Mouse (Mus musculus) MEL (cell line): ENCODE results near the gene Trappc12. TPM values are rescaled to one million over a fixed set of nuclear protein-coding genes. Genes with fewer than 3 reads are reported as not detected.

Experiments used
- DNase-seq: peaks from one replicate; pipeline ENCODE4 v3.0.0; 2011; ENCODE audit warnings: low read depth, low spot score
- H3K27ac ChIP-seq: 2 replicates; pipeline ENCODE4 v1.5.1; 2012; ENCODE audit warnings: low read depth, mild to moderate bottlenecking, control low read depth, low read length, moderate library complexity; ENCODE audit not compliant: control insufficient read depth
- H3K27me3 ChIP-seq, 2 experiments: fragments of 150-350 bp in 1 of 2; sonication (generic) in 1 of 2; 2 replicates each; pipeline ENCODE4 v1.6.1; 2012; ENCODE audit warnings: low read length in 2 of 2, mild to moderate bottlenecking in 2 of 2, improper control_type of control experiment in 1 of 2, moderate library complexity in 1 of 2; ENCODE audit not compliant: insufficient read depth in 2 of 2, control insufficient read depth in 1 of 2
- H3K36me3 ChIP-seq, 2 experiments: 2 replicates each; pipeline ENCODE4 v1.6.1; 2012 to 2014; ENCODE audit warnings: low read length in 2 of 2, improper control_type of control experiment in 1 of 2, inconsistent platforms in 1 of 2, mild to moderate bottlenecking in 1 of 2; ENCODE audit not compliant: insufficient read depth in 2 of 2, control insufficient read depth in 1 of 2
- H3K4me1 ChIP-seq, 2 experiments: fragments of 150-350 bp in 1 of 2; sonication (generic) in 1 of 2; 2 replicates each; pipeline ENCODE4 v1.6.1; 2012; ENCODE audit warnings: low read length in 2 of 2, improper control_type of control experiment in 1 of 2, mild to moderate bottlenecking in 1 of 2; ENCODE audit not compliant: insufficient read depth in 2 of 2, control insufficient read depth in 1 of 2
- H3K4me3 ChIP-seq, 2 experiments: fragments of 150-350 bp in 1 of 2; sonication (generic) in 1 of 2; 2 replicates each; pipeline ENCODE4 v1.5.1; 2012; ENCODE audit warnings: low read depth in 2 of 2, low read length in 2 of 2, mild to moderate bottlenecking in 2 of 2, moderate library complexity in 2 of 2, control low read depth in 1 of 2, improper control_type of control experiment in 1 of 2; ENCODE audit not compliant: control insufficient read depth in 1 of 2, insufficient read depth in 1 of 2
- H3K79me2 ChIP-seq: 2 replicates; pipeline ENCODE4 v1.6.1; 2012; ENCODE audit warnings: mild to moderate bottlenecking, low read length, moderate library complexity; ENCODE audit not compliant: control insufficient read depth, poor library complexity, insufficient read depth
- H3K9ac ChIP-seq: 2 replicates; pipeline ENCODE4 v1.6.1; 2012; ENCODE audit warnings: low read depth, mild to moderate bottlenecking, control low read depth, low read length, moderate library complexity; ENCODE audit not compliant: control insufficient read depth, poor library complexity, severe bottlenecking
- H3K9me3 ChIP-seq: fragments of 150-350 bp; sonication (generic); replicated peaks from 2 replicates; pipeline ENCODE4 v1.6.1; 2012; ENCODE audit warnings: mild to moderate bottlenecking, low read length, improper control_type of control experiment, moderate library complexity; ENCODE audit not compliant: insufficient read depth
- CHD1 ChIP-seq: IDR thresholded peaks from 2 replicates; pipeline ENCODE4 v1.6.1; 2012; ENCODE audit warnings: low read depth, mild to moderate bottlenecking, inconsistent platforms, low read length, improper control_type of control experiment
- CHD2 ChIP-seq: IDR thresholded peaks from 2 replicates; pipeline ENCODE4 v1.6.1; 2011; ENCODE audit warnings: low read length, improper control_type of control experiment
- CTCF ChIP-seq, 3 experiments: IDR thresholded peaks in 2 of 3; conservative IDR thresholded peaks in 1 of 3; 2 replicates each; pipeline ENCODE4 v1.5.1; 2011 to 2012; ENCODE audit warnings: low read length in 3 of 3, low read depth in 2 of 3, mild to moderate bottlenecking in 2 of 3, improper control_type of control experiment in 1 of 3, inconsistent platforms in 1 of 3, mixed read lengths in 1 of 3, moderate library complexity in 1 of 3; ENCODE audit not compliant: control insufficient read depth in 1 of 3, insufficient read depth in 1 of 3, poor library complexity in 1 of 3, severe bottlenecking in 1 of 3
- ELF1 ChIP-seq: IDR thresholded peaks from 2 replicates; pipeline ENCODE4 v1.6.1; 2014; ENCODE audit warnings: low read depth, mild to moderate bottlenecking, inconsistent platforms, low read length, improper control_type of control experiment, moderate library complexity
- GATA1 ChIP-seq: IDR thresholded peaks from 2 replicates; pipeline ENCODE4 v1.6.1; 2011; ENCODE audit warnings: low read depth, low read length, improper control_type of control experiment
- HCFC1 ChIP-seq: IDR thresholded peaks from 2 replicates; pipeline ENCODE4 v1.6.1; 2012; ENCODE audit warnings: low read depth, mild to moderate bottlenecking, inconsistent platforms, low read length, improper control_type of control experiment, moderate library complexity
- KAT2A ChIP-seq: conservative IDR thresholded peaks from 2 replicates; pipeline ENCODE4 v1.6.1; 2012; ENCODE audit warnings: low read depth, low read length, improper control_type of control experiment, inconsistent platforms
- MAFK ChIP-seq: IDR thresholded peaks from 2 replicates; pipeline ENCODE4 v1.6.1; 2011; ENCODE audit warnings: low read depth, mild to moderate bottlenecking, low read length, improper control_type of control experiment, borderline replicate concordance
- MAX ChIP-seq: IDR thresholded peaks from 2 replicates; pipeline ENCODE4 v1.6.1; 2011; ENCODE audit warnings: low read length, improper control_type of control experiment
- MYB ChIP-seq: IDR thresholded peaks from 2 replicates; pipeline ENCODE4 v1.6.1; 2011; ENCODE audit warnings: mild to moderate bottlenecking, low read depth, low read length, improper control_type of control experiment
- MYC ChIP-seq: IDR thresholded peaks from 2 replicates; pipeline ENCODE4 v1.6.1; 2011; ENCODE audit warnings: low read depth, mild to moderate bottlenecking, low read length, improper control_type of control experiment, moderate library complexity
- NELFE ChIP-seq: IDR thresholded peaks from 2 replicates; pipeline ENCODE4 v1.6.1; 2011; ENCODE audit warnings: low read depth, low read length, improper control_type of control experiment
- POLR2A ChIP-seq, 2 experiments: IDR thresholded peaks; 2 replicates each; pipeline ENCODE4 v1.6.1; 2011 to 2012; ENCODE audit warnings: low read length in 2 of 2, mild to moderate bottlenecking in 2 of 2, control low read depth in 1 of 2, improper control_type of control experiment in 1 of 2, low read depth in 1 of 2, moderate library complexity in 1 of 2; ENCODE audit not compliant: control insufficient read depth in 1 of 2, insufficient read depth in 1 of 2, poor library complexity in 1 of 2
- RAD21 ChIP-seq: IDR thresholded peaks from 2 replicates; pipeline ENCODE4 v1.6.1; 2011; ENCODE audit warnings: mild to moderate bottlenecking, low read depth, low read length, improper control_type of control experiment
- RCOR1 ChIP-seq: IDR thresholded peaks from 2 replicates; pipeline ENCODE4 v1.6.1; 2012; ENCODE audit warnings: low read depth, mild to moderate bottlenecking, inconsistent platforms, low read length, improper control_type of control experiment
- SIN3A ChIP-seq: IDR thresholded peaks from 2 replicates; pipeline ENCODE4 v1.6.1; 2012; ENCODE audit warnings: low read length, improper control_type of control experiment, inconsistent platforms
- SMC3 ChIP-seq: IDR thresholded peaks from 2 replicates; pipeline ENCODE4 v1.6.1; 2011; ENCODE audit warnings: low read depth, low read length, improper control_type of control experiment
- TBP ChIP-seq: IDR thresholded peaks from 2 replicates; pipeline ENCODE4 v1.8.0; 2011; ENCODE audit warnings: low read depth, low read length, improper control_type of control experiment
- USF2 ChIP-seq, 2 experiments: IDR thresholded peaks; 2 replicates each; pipeline ENCODE4 v1.6.1; 2011 to 2012; ENCODE audit warnings: improper control_type of control experiment in 2 of 2, low read length in 2 of 2, borderline replicate concordance in 1 of 2, inconsistent platforms in 1 of 2, low read depth in 1 of 2, mild to moderate bottlenecking in 1 of 2; ENCODE audit not compliant: insufficient read depth in 1 of 2
- ZKSCAN1 ChIP-seq: IDR thresholded peaks from 2 replicates; pipeline ENCODE4 v1.6.1; 2012; ENCODE audit warnings: low read depth, mild to moderate bottlenecking, inconsistent platforms, low read length, improper control_type of control experiment, moderate library complexity
- ZMIZ1 ChIP-seq: IDR thresholded peaks from 2 replicates; pipeline ENCODE4 v1.6.1; 2012; ENCODE audit warnings: low read depth, mild to moderate bottlenecking, inconsistent platforms, low read length, improper control_type of control experiment, moderate library complexity
- polyA plus RNA-seq, 2 experiments: library from polyadenylated mRNA; stranded (reverse) in 1 of 2; unstranded in 1 of 2; fragments of >175 nt in 1 of 2; fragments of >200 nt in 1 of 2; gene quantifications; 2 replicates each; pipeline versions ENCODE4 v1.2.1 to v1.2.4; 2012; ENCODE audit warnings: low replicate concordance in 2 of 2, low read depth in 1 of 2; ENCODE audit not compliant: insufficient read length in 2 of 2, insufficient read depth in 1 of 2, missing spikeins in 1 of 2
- total RNA-seq: library from RNA; depleted of rRNA; stranded (reverse); fragments of 300-350 nt; gene quantifications from 2 replicates; pipeline ENCODE4 v1.2.3, GENCODE M21; 2012

Trappc12 gene
- total and polyA plus RNA-seq, 3 experiments: 31.1 to 35.1 TPM; not detected in 1

DNA sequence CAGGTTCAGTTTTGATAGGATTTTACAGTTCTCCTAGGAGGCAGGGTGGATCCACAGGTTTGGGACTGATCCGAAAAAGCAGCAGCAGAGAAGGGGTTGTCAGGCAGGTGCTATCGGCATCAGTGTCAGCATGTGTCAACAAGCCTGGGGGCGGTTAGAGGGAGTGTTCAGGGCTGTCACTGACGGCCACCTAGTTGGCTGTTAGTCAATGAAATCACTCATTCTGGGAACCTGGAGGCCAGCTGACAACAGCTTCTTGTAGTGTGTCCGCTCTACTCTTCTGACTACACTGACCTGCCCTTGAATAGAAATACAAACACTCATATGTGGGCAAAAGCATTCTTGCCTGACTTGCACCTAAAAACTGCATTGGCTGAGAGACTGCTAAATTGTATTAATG is 51.2 kb downstream of the Trappc12 start:
- no peaks in the 10 kb centered on the region for H3K27me3 ChIP-seq
- no peaks in the 10 kb centered on the region for H3K79me2 ChIP-seq
- H3K36me3 ChIP-seq: peaks cover 0 to 2% of the 10 kb centered on the region in 2 experiments; a peak in 1 of 4 replicates
- no peak overlapping the region for H3K27ac ChIP-seq
- H3K9me3 ChIP-seq: no peaks in the 10 kb centered on the region
- TF ChIP-seq CTCF (IDR thresholded peaks at IDR 0.05 in 2 of 3, conservative IDR thresholded peaks at IDR 0.05 in 1 of 3; ENCODE audit: control insufficient read depth in 1 of 3, insufficient read depth in 1 of 3, low read depth in 2 of 3, low read length in 3 of 3, poor library complexity in 1 of 3, severe bottlenecking in 1 of 3) (no peak), HCFC1 (no peak), USF2 (IDR thresholded peaks at IDR 0.05; ENCODE audit: borderline replicate concordance in 1 of 2, insufficient read depth in 1 of 2, low read depth in 1 of 2, low read length in 2 of 2) (no peak), CHD2 (no peak), GATA1 (no peak), ZMIZ1 (no peak), NELFE (no peak), MAFK (no peak), RCOR1 (no peak), KAT2A (no peak), CHD1 (no peak), MAX (no peak), MYB (no peak), SIN3A (no peak), MYC (no peak), TBP (no peak), RAD21 (no peak), ELF1 (no peak), ZKSCAN1 (no peak), POLR2A (IDR thresholded peaks at IDR 0.05; ENCODE audit: control insufficient read depth in 1 of 2, insufficient read depth in 1 of 2, low read depth in 1 of 2, low read length in 2 of 2, poor library complexity in 1 of 2) (no peak)
- TF ChIP-seq, all 39 proteins: peak for 0
- Histone ChIP-seq H3K4me3 (no peak overlapping the region), H3K9ac (no peak overlapping the region), H3K4me1 (no peaks in the 10 kb centered on the region)
- DNase-seq: no peak

DNA sequence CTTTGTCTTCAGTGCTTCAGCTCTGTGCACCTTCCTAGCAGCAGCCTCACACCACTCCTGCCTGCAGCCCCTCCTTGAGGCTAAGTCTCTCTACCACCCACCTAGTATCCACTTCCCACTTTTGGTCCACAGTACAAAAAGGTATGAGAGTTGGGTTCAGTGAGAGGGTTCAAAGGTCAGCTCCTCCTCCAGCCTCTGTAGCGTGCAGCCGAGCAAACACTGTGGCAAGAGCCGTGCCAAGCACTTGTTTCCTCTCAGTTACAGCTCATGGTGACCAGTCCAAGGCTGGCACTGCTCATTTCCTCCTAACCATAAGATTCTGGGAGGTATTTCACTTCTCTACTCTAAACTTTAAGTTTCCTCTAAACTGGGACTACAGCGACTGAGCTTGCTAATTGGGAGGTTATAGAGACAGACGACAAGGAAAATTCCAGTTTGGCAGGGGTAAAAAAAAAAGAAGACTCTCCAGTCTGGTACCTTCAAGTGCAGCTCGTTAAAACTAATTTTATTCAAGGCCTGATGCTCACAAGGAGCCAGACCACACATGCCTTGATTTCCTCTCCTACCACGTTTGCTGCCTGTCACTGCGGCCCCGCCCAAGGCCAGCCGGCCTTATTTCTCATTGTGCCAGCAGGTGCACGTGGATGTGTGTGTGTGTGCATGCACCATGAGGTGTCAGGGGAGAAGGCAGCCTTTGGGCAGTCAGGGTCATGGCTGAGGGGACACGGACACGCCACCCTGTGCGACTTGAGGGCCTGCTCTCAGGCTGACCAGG is 52.3 kb downstream of the Trappc12 start:
- H3K36me3 ChIP-seq: no peaks in the 10 kb centered on the region; a peak in 1 of 4 replicates
- TF ChIP-seq CHD1 (no peak), MAFK (no peak), SMC3 (no peak), NELFE (no peak), SIN3A (no peak), MYC (no peak)

More for the DNA sequence above, 52.3 kb downstream of the Trappc12 start:
- no peak overlapping the region for H3K27ac ChIP-seq
- no peak for DNase-seq
- no peaks in the 10 kb centered on the region for H3K79me2 ChIP-seq
- no peak overlapping the region for H3K9ac ChIP-seq
- H3K4me1 ChIP-seq: no peaks in the 10 kb centered on the region
- no peak overlapping the region for H3K4me3 ChIP-seq
- H3K9me3 ChIP-seq: no peaks in the 10 kb centered on the region
- H3K27me3 ChIP-seq: no peaks in the 10 kb centered on the region
